Mouse (Mus musculus) forebrain, embryonic 13.5 days (tissue): ENCODE data around the gene Myl6b. TPM values are rescaled to one million over a fixed set of nuclear protein-coding genes. Genes with fewer than 3 reads are reported as not detected.

ENCODE experiments used
- ATAC-seq: fragments of 200-750 bp; cut with Nextera tagmentation; 2 replicates; pipeline ENCODE4 v1.8.0; 2017
- H3K27ac ChIP-seq: fragments of 300-500 bp; sonication (generic); 2 replicates; pipeline ENCODE4 v1.5.1; 2015; ENCODE audit warnings: inconsistent platforms, mild to moderate bottlenecking, moderate library complexity
- H3K27me3 ChIP-seq: fragments of 300-500 bp; sonication (generic); 2 replicates; pipeline ENCODE4 v1.6.1; 2015; ENCODE audit warnings: mild to moderate bottlenecking, inconsistent platforms
- H3K36me3 ChIP-seq: fragments of 300-500 bp; sonication (generic); 2 replicates; pipeline ENCODE4 v1.6.1; 2015; ENCODE audit warnings: mild to moderate bottlenecking, inconsistent platforms; ENCODE audit not compliant: poor library complexity, severe bottlenecking
- H3K4me1 ChIP-seq: fragments of 300-500 bp; sonication (generic); 2 replicates; pipeline ENCODE4 v1.6.1; 2015; ENCODE audit warnings: inconsistent platforms
- H3K4me2 ChIP-seq: fragments of 300-500 bp; sonication (generic); 2 replicates; pipeline ENCODE4 v1.6.1; 2015; ENCODE audit warnings: inconsistent platforms, mild to moderate bottlenecking, moderate library complexity
- H3K4me3 ChIP-seq: fragments of 300-500 bp; sonication (generic); 2 replicates; pipeline ENCODE4 v1.5.1; 2015; ENCODE audit warnings: mild to moderate bottlenecking, inconsistent platforms
- H3K9ac ChIP-seq: fragments of 300-500 bp; sonication (generic); 2 replicates; pipeline ENCODE4 v1.6.1; 2015; ENCODE audit warnings: mild to moderate bottlenecking, inconsistent platforms
- H3K9me3 ChIP-seq: fragments of 300-500 bp; sonication (generic); replicated peaks from 2 replicates; pipeline ENCODE4 v1.6.1; 2016; ENCODE audit warnings: inconsistent platforms
- WGBS: fragments of 180-500 bp; shearing (Covaris S2); methylation state at CpG from one replicate; pipeline ENCODE4 v1.1.7; 2015; 5-methylcytosine and 5-hydroxymethylcytosine counted together
- polyA plus RNA-seq: library from polyadenylated mRNA; unstranded; fragments of >200 nt; fragmentation: Nextera tagmentation; extraction: Ambion mirVana; gene quantifications from 2 replicates; pipeline ENCODE4 v1.2.1, GENCODE M21; 2015

The Myl6b gene
- polyA plus RNA-seq, result 4.1 TPM in 2 replicates

- WGBS, result 0% methylated on average over 26 of the region's 27 CpGs
- H3K9me3 ChIP-seq, result no peaks in the 10 kb centered on the region
- peaks cover 3% of the 10 kb centered on the region; the same call in 1 of the 2 replicates for H3K27me3 ChIP-seq
- peak within 1 kb of the TSS; percentile 81 for H3K4me2 ChIP-seq
- peak within 1 kb of the TSS; percentile 65 for H3K27ac ChIP-seq
- peak; percentile 79 for ATAC-seq
- H3K4me3 ChIP-seq, result peak within 1 kb of the TSS; percentile 72
- no peaks in the 10 kb centered on the region for H3K36me3 ChIP-seq
- H3K9ac ChIP-seq, result peak within 1 kb of the TSS; percentile 65
- peaks cover 22% of the 10 kb centered on the region for H3K4me1 ChIP-seq
These were observed at the start of gene Myl6b for GRCm38 (mm10) chr10:128498590-128498989. Gene Myl6b, minus strand, starts transcription at chr10:128498685.

- Histone ChIP-seq H3K27ac (peak within 1 kb of the TSS; percentile 95), H3K4me1 (peaks cover 26% of the 10 kb centered on the region), H3K36me3 (peaks cover 33% of the 10 kb centered on the region), H3K9ac (peak within 1 kb of the TSS; percentile 94), H3K4me3 (peak within 1 kb of the TSS; percentile 77), H3K27me3 (no peaks in the 10 kb centered on the region), H3K9me3 (no peaks in the 10 kb centered on the region), H3K4me2 (peak within 1 kb of the TSS; percentile 89)
- under 1% methylated on average over 39 of the region's 50 CpGs for WGBS
- ATAC-seq, result peak; percentile 90
These were observed 49.0 kb upstream of the Myl6b start, which contains the start of gene Zc3h10 for GRCm38 (mm10) chr10:128547361-128548032. Gene Zc3h10, minus strand, starts transcription at chr10:128547774.

GRCm38 (mm10) chr10:128546787-128547186, 48.3 kb upstream of the Myl6b start:
- peak overlapping the region; percentile 94 for H3K9ac ChIP-seq
- H3K9me3 ChIP-seq, result no peaks in the 10 kb centered on the region
- no peak for ATAC-seq
- H3K4me1 ChIP-seq, result peaks cover 26% of the 10 kb centered on the region
- peaks cover 39% of the 10 kb centered on the region for H3K36me3 ChIP-seq
- H3K4me3 ChIP-seq, result peak overlapping the region; percentile 77
- H3K27me3 ChIP-seq, result no peaks in the 10 kb centered on the region
- 26% methylated on average over 7 of the region's 7 CpGs for WGBS
- peak overlapping the region; percentile 89 for H3K4me2 ChIP-seq
- peak overlapping the region; percentile 95 for H3K27ac ChIP-seq

GRCm38 (mm10) chr10:128546361-128546760, 47.9 kb upstream of the Myl6b start:
- peak overlapping the region; percentile 95; the same call in 1 of the 2 replicates for H3K27ac ChIP-seq
- WGBS, result 18% methylated on average over 4 of the region's 4 CpGs
- no peak for ATAC-seq

GRCm38 (mm10) chr10:128545570-128545898, 47.0 kb upstream of the Myl6b start:
- no peaks in the 10 kb centered on the region for H3K27me3 ChIP-seq
- H3K36me3 ChIP-seq, result peaks cover 47% of the 10 kb centered on the region
- no peaks in the 10 kb centered on the region for H3K9me3 ChIP-seq
- no peak overlapping the region for H3K9ac ChIP-seq
- H3K4me2 ChIP-seq, result no peak overlapping the region
- 93% methylated on average over 3 of the region's 3 CpGs for WGBS
- ATAC-seq, result no peak
- H3K27ac ChIP-seq, result no peak overlapping the region
- H3K4me1 ChIP-seq, result peaks cover 26% of the 10 kb centered on the region
- no peak overlapping the region for H3K4me3 ChIP-seq

More at GRCm38 (mm10) chr10:128546361-128546760, 47.9 kb upstream of the Myl6b start:
- H3K9ac ChIP-seq, result peak overlapping the region; percentile 94
- H3K4me2 ChIP-seq, result peak overlapping the region; percentile 89
- H3K9me3 ChIP-seq, result no peaks in the 10 kb centered on the region
- peak overlapping the region; percentile 77 for H3K4me3 ChIP-seq
- no peaks in the 10 kb centered on the region for H3K27me3 ChIP-seq
- peaks cover 26% of the 10 kb centered on the region for H3K4me1 ChIP-seq
- peaks cover 41% of the 10 kb centered on the region for H3K36me3 ChIP-seq

- Histone ChIP-seq H3K4me1 (peaks cover 26% of the 10 kb centered on the region), H3K9me3 (no peaks in the 10 kb centered on the region), H3K9ac (no peak overlapping the region), H3K27ac (no peak overlapping the region), H3K4me3 (no peak overlapping the region), H3K27me3 (no peaks in the 10 kb centered on the region), H3K36me3 (peaks cover 47% of the 10 kb centered on the region), H3K4me2 (no peak overlapping the region)
- 95% methylated on average over 37 of the region's 37 CpGs for WGBS
- ATAC-seq, result no peak
These were observed 46.4 kb upstream of the Myl6b start for GRCm38 (mm10) chr10:128544674-128545569.

GRCm38 (mm10) chr10:128544151-128544657, 45.7 kb upstream of the Myl6b start:
- Histone ChIP-seq H3K4me3 (no peak overlapping the region), H3K9me3 (no peaks in the 10 kb centered on the region), H3K27me3 (no peaks in the 10 kb centered on the region), H3K9ac (no peak overlapping the region), H3K27ac (no peak overlapping the region), H3K36me3 (peaks cover 47% of the 10 kb centered on the region), H3K4me2 (no peak overlapping the region), H3K4me1 (peaks cover 26% of the 10 kb centered on the region)
- ATAC-seq, result no peak
- WGBS, result 97% methylated on average over 15 of the region's 15 CpGs

GRCm38 (mm10) chr10:128543100-128543499, 44.6 kb upstream of the Myl6b start:
- H3K36me3 ChIP-seq, result peaks cover 47% of the 10 kb centered on the region
- H3K4me3 ChIP-seq, result no peak overlapping the region
- WGBS, result 71% methylated on average over 2 of the region's 2 CpGs
- H3K9me3 ChIP-seq, result no peaks in the 10 kb centered on the region
- no peak overlapping the region for H3K4me2 ChIP-seq
- no peak overlapping the region for H3K9ac ChIP-seq
- H3K4me1 ChIP-seq, result peaks cover 26% of the 10 kb centered on the region
- no peaks in the 10 kb centered on the region for H3K27me3 ChIP-seq
- no peak overlapping the region for H3K27ac ChIP-seq
- ATAC-seq, result no peak

GRCm38 (mm10) chr10:128538340-128538870, 39.9 kb upstream of the Myl6b start:
- 80% methylated on average over 1 of the region's 1 CpGs for WGBS
- Histone ChIP-seq H3K36me3 (peaks cover 24% of the 10 kb centered on the region), H3K4me3 (no peak overlapping the region), H3K27me3 (no peaks in the 10 kb centered on the region), H3K4me1 (peaks cover 12% of the 10 kb centered on the region; the same call in 1 of the 2 replicates), H3K4me2 (no peak overlapping the region), H3K9ac (no peak overlapping the region), H3K27ac (no peak overlapping the region), H3K9me3 (no peaks in the 10 kb centered on the region)
- no peak for ATAC-seq

GRCm38 (mm10) chr10:128536266-128536940, 37.9 kb upstream of the Myl6b start:
- peak; percentile 87 for ATAC-seq
- Histone ChIP-seq H3K27ac (0 out of 2 replicates have a peak overlapping the region, but pooled peaks have one; percentile 10), H3K36me3 (peaks cover 6% of the 10 kb centered on the region; the same call in 1 of the 2 replicates), H3K4me3 (no peak overlapping the region), H3K27me3 (no peaks in the 10 kb centered on the region), H3K9me3 (no peaks in the 10 kb centered on the region), H3K4me1 (0 out of 2 replicates have a peak, but pooled peaks cover 5% of the 10 kb centered on the region), H3K9ac (no peak overlapping the region), H3K4me2 (peak overlapping the region; percentile 41)
- 17% methylated on average over 18 of the region's 18 CpGs for WGBS

GRCm38 (mm10) chr10:128535624-128536265, 37.3 kb upstream of the Myl6b start:
- Histone ChIP-seq H3K4me3 (no peak overlapping the region), H3K36me3 (no peaks in the 10 kb centered on the region), H3K27me3 (no peaks in the 10 kb centered on the region), H3K4me2 (peak overlapping the region; percentile 41), H3K9ac (no peak overlapping the region), H3K4me1 (0 out of 2 replicates have a peak, but pooled peaks cover 5% of the 10 kb centered on the region), H3K27ac (no peak overlapping the region), H3K9me3 (no peaks in the 10 kb centered on the region)
- ATAC-seq, result no peak; the same call in 1 of the 2 replicates
- WGBS, result 69% methylated on average over 4 of the region's 4 CpGs
